Mouse (Mus musculus) v-Abl transformed pro-B cells (cell line): Measurements from ENCODE around the gene Ddx41.
"Not testable (repeated sequence)": the region's sequence is repeated elsewhere in the genome, so short reads cannot be mapped to it uniquely, and the experiment has no call there.

Source experiments
- in situ Hi-C, 2 experiments: fragments of 400-800 bp; cut with MboI; formaldehyde crosslinking; loops; one replicate each; pipeline ENCODE4 v1.15.1; 2025; ENCODE audit not compliant: unreplicated experiment in 2 of 2

Gene Ddx41

DNA sequence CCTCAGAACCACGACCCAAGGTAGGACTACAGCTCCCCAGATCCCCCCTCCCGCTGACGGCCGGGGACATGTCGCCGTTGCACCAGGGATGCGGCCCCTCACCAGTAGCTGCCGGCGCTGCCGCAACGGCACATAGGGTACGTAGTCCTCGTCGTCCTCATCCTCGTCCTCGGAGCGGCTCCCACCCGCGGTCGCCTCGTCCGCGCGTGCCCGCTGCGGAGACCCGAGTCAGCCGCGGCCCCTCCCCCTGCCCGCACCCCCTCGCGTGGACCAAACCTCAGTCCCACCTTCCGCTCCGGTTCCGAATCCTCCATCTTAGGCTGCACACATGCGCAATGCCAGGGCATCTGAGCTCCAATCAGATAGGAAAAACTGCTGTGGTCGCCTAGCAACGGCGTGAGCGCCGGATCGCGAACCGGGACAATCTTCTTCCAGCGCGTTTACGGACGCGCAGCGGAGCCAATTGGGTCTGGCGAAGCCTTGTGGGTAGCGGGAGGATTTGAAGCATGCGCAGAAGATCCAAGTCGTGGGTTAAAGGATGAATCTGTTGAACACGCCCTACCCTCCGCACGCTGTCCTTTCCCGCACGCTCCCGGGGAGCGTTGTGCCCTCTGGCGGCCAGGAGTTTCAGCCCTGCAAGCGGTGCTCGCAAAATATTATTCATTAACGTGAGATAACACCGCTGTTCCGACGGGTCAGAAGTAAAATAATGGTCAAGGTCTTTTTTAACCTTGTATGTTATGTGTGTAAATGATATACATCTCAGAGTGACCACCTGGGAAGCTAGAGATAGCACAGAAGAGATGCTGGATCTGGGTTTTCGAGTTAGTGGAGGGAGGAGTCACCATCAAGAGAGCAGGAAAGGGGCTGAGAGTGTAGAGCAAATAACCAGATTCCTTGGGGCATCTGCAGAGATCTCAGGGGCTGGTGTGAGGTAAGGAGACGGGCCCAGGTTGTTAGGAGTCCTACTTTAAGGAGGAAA lies at the start of gene Ddx41:
TSS of gene Ddx41 (minus strand) at position 465 of the 982 bp plus-strand sequence.
- in situ Hi-C loops: no loop called here

DNA sequence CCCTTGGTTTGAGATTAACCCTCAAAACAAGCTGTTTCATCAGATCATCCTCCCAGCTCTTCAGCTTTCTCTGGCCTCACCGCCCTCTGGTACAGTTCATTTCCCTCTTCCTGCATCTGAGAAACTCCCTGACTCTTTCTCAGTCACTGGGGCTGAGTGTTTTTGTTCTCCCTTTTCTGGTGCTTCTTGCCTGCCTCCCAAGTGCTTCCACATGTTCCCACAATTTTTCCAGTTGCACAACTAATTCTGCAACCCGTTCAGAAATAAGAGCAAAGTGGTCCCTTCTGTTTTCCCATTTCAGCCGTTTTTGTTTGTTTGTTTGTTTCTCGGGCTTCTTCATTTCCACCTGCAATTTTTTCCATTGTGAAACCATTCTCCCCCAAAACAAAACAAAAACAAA lies 41.6 kb upstream of the Ddx41 start:
- in situ Hi-C loops: no loop called here

DNA sequence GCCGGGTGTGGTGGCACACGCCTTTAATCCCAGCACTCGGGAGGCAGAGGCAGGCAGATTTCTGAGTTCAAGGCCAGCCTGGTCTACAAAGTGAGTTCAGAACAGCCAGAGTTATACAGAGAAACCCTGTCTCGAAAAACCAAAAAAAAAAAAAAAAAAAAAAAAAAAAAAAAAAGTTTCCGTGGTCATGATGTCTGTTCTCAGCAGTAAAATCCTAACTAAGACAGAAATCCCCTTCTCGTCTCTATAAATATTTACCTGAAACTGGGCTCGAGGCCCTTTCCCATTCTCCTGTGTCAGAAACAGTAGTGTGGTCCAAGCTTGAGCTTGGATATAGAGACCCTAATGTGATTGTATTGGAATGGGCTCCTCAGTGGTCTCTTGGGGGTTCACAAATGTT lies 40.4 kb upstream of the Ddx41 start:
- in situ Hi-C loops: not testable (repeated sequence)

DNA sequence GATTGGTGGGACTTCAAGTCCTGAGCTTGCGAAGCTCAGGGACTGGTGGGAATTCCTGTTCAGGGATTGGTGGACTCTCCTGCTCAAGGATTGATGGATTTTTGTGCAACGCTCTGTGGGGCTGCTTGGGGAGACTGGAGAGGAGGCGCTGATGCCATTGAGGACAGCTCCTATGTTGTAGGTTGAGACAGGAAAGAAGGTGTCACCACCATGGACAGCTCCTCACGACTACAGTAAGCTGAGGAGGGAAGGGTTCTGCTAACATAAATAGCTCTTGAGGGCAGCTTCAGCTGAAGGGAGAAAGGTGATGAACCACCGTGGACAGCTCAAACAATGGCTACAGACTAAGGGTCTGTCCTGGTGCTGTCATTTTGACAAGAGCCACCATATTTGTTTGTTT lies 39.5 kb upstream of the Ddx41 start:
- in situ Hi-C loops: no loop called here

DNA sequence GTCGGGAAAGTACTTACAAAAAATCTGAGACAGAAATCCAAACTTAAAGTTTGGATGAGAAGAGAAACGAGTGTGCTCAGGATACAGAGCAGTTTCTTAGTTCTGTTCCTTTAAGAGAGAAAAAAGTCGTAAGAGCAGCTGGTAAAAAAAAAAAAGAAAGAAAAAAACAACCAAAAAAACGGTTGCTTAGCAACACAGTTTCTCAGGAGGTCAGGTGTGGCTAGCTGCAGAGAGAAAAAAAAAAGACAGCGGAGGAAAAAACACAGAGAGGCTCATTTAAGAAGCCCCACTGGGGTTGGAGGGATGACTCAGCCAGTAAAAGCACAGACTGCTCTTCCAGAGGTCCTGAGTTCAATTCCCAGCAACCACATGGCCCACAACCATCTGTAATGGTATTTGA lies 37.9 kb upstream of the Ddx41 start:
- in situ Hi-C loops: no loop called here

DNA sequence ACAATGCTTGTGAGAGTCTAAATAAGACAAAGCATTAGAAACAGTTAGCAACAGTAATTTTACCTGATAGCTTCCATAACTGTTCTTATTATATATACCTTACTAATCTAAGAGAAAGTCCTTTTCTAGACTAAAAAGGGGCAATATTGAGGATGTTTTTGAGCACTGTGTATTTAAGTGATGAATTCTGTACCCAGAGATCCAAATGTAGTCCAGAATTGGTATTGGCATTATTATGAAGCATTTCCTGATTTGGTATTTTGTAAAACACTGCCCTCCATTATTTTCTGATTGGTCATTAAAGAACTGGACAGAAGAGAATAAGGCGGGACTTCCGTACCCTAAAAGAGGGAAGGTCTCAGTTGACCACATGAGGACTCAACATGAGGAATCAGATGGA lies 37.0 kb upstream of the Ddx41 start, which contains the start of gene Tmed9:
TSS of gene Tmed9 (plus strand) at position 301 of the 400 bp plus-strand sequence.
- in situ Hi-C loops: no loop called here

DNA sequence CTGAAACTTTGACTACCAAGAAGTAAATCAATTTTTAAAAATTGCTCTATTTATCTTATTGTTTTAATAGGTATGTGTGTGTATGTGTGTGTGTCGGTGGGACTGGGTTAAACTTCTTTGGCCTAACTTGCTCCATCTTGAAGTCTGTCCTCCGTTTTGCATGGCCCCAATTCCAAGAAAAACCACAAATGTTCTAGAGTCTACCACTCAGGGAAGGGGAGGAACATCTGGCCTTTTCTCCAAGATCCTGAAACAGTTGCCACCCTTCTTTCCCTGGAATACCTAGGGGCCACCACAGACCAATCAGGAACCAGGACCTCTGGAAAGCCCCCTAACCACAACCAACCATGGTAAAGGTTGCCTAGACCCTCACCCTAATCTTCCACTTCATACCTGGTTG lies 35.5 kb upstream of the Ddx41 start:
- in situ Hi-C loops: no loop called here

DNA sequence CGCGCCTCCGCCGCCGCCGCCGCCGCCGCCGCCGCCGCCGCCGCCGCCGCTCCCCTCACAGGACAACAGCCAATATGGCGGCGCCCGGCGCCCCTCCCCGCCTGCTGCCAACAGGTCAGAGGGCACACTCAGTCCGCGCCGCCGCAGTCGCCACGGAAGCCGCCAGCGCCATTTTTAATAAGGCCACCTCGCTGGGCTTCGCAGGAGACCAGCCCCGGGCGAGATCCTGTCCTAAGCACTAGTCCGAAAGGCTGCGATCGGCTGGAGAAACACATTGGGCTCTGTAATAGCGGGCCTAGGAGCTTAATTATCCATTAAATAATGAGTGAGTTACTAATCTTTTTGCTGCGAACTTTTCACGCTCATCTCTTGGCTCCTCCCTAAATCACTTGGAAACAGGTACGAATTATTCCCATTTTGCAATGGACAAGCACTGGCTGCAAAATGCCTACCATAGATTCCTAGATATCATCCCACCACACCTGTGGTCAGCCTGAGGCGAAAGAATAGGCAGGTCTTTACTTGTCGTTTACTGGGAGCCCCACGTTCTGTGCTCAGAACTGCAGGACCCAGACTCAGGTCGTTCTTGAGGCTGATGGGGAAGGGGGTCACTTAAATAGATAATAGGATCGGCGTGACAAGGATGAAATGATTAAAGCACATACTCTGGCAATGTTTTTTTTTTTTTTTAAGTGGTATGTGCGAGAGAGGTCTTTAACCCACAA lies 34.7 kb upstream of the Ddx41 start, which contains the start of gene Fam193b:
TSS of gene Fam193b (minus strand) at position 94 of the 725 bp plus-strand sequence.
- in situ Hi-C loops: no loop called here

DNA sequence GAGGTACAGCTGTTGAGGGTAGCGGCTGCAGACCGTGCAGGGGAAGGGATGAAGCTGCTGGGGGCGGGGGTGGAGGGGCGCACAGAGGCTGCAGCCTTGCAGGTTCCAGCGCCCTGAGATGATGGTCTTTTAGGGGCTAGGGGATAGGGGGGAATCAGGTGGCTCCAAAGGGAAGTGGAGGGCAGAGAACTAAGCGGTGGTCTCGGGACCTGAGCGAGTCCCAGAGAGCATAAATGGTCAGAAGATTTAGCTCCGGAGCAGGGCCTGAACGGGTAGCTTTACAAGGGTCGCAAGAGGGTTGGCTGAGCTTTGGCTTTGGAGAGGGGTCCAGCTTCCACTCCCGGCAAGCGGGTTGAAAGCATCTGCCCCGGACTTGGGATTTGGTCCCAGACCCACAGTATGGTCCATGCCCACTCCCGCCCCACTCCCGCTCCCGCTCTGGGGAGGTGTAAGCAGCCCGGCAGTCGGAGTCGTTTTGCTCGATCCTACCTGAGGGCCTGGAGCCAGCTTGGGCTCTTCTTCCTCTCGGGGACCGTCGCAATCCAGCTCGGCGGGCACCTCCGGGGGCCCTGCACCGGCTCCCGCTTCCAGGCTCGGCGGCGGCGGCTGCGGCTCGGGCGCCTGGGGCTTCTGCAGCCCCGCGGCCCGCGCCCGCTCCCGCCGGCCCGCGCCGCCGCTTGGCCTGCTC lies 34.0 kb upstream of the Ddx41 start:
- in situ Hi-C loops: no loop called here

DNA sequence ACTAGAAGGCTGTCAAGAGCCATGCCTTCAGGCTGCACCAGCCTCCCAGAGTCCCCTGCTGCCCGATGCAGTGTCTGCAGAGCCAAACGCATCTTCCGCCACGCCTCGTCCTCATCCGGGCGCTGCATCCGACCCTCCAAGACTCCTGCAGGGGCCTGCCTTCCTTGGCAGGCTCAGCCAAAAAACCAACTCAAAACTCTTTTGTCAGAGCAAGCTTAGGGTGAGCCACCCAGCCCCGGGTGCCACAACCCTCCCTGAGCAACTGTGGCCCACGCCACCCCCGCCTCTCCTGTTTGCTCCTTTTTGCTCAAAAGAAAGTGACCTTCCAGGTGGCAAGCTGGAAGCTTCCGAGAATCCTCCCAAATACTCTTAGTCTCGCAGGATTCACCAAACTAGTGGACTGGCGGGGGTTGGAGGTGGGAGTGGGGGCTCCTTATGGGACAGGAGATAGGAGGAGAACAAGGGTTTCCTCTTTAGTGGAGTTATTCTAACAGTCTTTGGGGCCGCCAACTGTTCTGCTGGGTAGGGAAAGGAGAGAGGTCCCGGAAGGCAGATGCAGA lies 33.3 kb upstream of the Ddx41 start:
- in situ Hi-C loops: no loop called here

DNA sequence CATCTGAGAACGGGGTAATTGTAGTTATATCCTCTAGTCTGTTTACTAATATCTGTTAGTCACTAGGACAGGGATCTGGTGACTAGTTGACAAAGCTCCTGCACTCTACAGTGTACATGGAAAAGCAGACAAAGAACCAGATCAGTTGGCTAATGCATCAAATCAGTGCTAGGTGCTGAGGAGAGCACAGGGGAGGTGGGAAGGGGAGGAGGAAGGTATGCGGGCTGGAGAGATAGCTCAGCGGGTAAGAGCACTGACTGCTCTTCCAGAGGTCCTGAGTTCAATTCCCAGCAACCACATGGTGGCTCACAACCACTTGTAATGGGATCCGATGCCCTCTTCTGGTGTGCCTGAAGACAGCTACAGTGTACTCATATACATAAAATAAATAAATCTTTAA lies 32.1 kb upstream of the Ddx41 start:
- in situ Hi-C loops: not testable (repeated sequence)

DNA sequence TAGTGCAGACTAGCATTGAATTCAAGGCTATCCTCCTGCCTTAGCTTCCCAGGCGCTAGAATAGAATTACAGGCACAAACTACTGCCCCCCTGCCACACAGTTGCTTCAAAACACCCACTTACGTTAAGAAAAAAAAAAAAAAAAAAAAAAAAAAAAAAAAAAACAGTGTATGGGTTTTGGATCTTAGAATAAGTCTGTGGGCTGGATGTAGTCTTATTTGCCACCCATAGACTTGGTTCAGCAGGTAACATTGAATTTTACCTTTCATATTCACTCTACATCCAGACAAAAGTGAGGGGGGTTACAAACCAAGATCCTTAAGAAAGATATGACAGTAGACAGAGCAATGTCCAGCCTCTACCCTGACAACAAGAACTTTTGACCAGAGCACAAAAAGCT lies 31.5 kb upstream of the Ddx41 start:
- in situ Hi-C loops: no loop called here

DNA sequence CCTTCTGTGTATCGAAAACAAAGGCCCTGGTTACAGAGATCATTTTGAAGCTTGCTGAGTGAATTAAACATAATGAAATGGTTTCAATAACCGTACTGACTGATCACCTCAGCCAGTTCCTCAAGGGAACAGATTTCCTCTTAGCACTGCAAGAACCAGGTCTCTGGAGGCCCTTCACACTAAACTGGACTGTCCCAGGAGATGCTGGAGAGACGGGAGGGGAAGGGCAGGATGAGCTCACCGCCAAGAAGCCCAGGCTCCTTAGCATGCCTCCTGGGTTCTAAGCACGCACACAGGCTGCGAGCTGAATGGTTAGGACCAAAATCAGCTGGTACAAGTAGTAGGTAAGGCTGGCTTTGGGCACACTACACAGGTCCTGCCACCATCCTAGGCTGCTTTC lies 30.5 kb upstream of the Ddx41 start:
- in situ Hi-C loops: no loop called here

DNA sequence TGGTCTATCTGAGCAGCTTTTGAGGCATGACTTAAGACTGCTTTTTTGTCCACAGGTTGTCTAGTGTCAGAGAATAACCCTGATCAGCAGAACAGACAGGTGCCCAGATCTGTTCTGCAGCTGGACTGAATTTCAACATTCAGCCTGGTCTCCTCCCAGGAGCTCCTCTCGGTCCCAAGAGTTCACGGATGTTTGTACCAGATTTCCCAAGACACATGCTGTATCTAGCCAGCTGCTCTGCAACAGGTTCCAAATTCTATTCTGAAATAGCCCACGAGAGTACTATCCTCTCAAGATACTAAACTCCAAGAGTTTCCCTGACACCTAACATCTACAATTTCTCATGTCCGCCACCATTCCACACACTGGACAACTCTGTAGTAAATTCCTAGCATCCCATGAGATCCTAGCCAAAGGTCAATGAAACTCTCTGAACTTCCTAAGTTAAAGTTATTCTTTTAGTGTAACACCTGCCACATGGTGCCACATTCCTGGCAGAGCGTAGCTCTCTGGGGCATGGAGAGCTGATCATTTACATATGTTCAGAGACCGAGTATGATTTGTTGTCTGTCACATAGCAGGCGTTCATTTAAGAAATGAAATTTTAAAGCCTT lies 26.9 kb upstream of the Ddx41 start:
- in situ Hi-C loops: no loop called here

DNA sequence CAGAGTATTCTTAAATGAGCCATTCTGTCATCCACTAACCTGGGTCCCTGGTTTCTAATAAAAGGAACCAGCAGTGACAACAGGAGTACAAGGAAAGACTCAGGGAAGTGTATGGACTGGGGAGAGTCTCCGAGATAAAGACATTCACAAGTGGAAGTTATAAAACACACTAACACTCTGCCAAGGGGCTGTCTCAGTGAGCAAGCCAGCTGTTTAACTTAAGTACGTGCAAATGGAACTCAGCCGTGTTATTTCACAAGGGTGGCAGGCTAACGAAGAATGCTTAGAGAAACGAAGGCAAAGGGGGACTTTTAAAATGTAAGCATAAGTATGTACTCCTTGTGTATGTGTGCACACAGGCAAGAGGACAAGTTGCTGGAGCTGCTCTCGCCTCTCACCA lies 21.0 kb upstream of the Ddx41 start:
- in situ Hi-C loops: no loop called here

DNA sequence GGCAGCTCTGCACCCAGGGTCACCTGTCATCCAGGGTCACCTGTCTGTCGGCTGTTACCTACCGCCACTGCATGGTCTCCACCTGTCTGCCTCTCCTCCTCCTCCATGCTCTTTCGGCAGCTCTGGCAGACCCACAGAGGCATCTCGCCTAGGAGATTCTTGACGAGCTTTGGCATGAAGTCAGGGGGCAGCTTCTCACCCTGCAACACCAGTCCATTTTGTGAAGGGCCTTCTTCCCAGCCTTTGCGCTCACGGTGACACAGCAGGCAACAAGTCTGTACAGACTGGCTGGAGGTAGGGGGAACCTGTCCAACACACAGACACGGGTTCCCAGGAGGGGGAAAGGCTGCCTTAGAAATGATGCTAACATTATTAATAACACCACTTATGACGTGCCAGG lies 19.5 kb upstream of the Ddx41 start:
- in situ Hi-C loops: no loop called here

DNA sequence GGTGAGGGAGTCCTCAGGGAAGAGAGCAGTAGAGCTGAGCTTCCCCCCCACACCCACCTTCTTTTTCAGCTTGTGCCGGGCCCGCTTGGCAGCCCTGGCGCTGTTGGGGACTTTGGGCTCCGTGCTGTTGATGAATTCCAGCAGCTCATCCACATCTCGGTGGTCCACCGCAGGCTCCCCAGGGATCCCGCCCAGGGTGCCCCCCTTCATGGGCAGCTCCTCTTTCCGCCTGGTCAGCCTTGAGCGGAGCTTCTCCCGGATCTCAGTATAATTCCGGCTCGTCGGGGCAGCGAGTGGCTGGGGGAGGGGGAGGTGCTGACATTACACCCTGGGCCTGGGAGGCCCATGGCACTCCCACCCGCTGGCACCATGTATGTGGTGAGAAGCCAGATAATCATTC lies 12.6 kb upstream of the Ddx41 start:
- in situ Hi-C loops: no loop called here

DNA sequence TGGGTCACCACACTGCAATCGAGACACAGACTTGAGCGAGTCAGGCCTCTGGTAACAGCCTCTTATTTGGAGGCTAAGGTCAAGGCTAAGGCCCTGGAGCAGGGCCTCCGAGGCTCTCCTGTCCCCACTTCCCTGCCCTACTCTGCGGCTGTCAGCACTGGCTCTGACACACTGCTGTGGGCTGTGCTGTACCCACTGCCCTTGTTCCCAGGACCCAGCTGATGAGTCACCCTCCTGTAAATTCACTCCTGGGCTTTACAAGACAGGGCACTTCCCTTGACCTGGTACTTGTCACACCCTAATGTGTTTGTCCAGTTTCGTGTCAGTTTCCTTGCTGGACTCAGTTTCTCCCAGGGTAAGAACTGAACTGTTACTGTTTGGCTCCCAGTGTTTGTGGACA lies 12.0 kb upstream of the Ddx41 start:
- in situ Hi-C loops: no loop called here

DNA sequence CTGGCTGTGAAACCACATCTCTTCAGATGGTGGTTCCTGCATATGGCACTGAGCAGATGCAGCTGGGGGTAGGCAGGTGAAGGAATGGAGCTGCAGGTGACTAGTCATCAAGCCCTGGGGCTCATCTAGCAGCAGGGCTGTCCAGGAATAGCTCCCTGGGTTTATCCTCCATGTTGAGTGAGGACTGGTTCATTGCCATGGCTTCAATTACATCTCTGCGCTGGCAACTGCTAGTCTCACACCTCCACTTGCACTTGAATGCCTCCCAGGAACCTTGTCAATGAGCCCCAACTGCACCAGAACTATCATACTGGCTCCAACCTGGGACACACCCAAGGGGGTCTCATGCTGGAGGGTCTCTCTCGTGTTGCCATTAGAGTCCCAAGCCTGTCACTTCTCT lies 11.5 kb upstream of the Ddx41 start:
- in situ Hi-C loops: no loop called here

DNA sequence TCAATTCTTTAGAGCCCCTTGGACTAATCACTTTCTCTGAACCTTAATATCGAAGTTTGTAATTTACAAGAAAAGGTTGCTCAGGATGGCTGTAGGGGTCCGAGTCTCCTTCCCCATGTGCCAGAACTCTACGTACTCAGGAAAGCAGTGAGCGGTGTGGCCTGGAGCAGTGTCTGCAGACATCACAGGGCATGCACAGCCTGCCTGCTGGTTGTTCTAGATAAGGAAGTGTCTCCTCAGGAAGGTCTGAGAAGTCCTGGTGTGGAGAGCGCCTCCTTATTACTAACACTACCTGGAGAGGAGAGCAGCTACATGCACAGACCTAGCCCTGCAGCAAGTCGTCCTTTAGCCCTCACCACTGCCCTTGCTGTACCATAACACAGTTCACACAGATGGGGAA lies 8.3 kb upstream of the Ddx41 start:
- in situ Hi-C loops: no loop called here
